Mouse (Mus musculus) cerebellum, postnatal 14 days (tissue): ENCODE measurements at regions not wholly inside any gene's neighbourhood (a gene's known extent, or its start where the extent isn't known, plus 50 kb on each side); places are given as distances from the start of the nearest gene placed in this dataset.

Experiments
- DNase-seq, 2 experiments: peaks; one replicate each; pipeline ENCODE4 v3.0.0; 2021; ENCODE audit warnings: mixed read lengths in 2 of 2

DNA sequence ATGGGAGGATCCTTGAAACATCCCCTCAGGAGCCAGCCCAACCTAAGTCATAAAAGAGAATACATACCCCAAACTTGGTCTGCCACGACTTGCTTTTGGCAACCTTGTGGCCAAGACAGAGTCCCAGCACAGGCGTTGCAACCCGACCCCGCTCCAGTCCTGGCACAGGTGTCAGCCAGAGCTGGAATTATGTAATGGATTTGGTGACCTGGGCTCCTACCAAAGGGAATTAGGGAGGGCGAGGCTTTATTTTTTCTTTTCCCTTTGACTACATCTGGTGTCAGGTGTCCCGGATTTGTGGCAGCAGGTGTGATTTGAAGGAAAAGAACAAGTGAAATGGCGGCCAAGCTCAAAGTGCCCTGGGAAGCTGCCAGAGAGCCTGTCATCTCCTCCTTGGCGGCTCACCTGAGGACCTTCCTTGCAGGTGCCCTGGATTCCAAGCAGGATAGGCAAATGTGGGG is 212.9 kb downstream of the Mef2c start:
- peak; percentile 94 to 95 for DNase-seq

DNA sequence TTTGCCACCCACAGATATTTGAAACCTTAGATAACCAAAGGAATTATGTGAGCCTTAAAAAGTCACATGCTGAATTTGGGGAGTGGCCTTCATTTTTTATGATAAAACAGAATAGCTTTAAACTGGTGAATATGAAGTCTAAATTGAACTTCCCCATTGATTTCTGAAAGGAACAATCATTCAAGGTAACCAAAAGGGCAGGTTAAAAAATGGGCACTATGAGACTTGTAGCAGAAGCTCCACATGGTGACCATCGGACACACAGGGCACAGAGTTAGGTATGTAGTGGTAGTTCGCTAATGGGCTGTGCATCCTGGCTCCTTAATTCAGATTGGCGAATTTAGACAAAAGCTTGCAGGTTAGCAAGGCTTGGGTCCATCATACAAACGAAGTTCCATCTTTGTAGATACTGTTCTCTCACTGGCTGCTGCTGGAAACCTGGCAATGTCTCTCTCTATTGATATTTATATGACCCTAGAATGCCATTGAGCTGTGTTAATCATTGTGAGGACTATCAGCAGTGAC is 213.9 kb downstream of the Mef2c start:
- peak in 1 of 2 experiments; percentile 53 for DNase-seq

DNA sequence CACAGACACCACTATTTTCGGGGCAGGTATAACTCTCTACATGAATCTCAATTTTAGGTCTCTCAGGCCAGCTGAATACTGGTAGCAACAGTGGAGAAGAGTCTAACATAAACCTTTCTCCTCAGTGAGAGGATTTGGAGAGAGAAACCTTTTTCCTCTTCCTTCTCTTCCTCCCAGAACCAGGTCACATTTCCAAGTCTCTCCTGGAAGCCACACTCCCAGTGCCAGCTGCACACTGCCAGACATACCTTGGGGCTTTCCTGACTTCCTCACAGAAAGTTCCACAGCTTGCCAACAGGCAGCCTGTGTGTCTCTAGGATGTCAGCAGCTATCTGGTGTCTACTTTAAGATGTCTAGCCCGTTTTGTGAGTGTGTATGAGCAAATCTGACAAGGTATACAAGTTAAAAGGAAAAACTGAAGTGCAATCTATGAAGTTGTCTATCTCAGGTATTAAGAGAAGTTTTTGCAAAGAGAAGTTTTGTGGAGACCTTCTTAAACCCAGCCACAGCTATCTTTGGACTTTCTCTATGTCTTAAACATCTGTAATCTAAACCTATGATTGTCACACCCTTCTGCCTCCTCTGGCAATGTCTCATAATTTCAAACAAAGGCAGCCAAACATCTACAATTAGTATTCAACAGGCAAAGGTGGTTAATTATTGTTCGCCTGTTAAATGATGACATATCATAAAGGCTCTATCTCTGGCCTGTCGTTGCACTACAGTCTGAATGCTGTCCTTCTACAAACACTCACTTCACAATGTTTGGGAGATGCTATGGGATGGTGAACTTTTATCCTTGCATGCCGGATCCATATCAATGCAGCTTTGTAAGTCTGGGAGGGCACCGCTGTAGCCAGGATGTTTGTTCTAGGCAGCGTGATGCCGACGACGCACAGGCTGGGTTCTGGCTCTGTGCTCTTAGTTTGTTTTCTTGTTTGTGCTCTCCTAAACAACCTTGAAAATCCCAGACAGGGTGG is 214.9 kb downstream of the Mef2c start:
- DNase-seq: peak; percentile 61 to 81

DNA sequence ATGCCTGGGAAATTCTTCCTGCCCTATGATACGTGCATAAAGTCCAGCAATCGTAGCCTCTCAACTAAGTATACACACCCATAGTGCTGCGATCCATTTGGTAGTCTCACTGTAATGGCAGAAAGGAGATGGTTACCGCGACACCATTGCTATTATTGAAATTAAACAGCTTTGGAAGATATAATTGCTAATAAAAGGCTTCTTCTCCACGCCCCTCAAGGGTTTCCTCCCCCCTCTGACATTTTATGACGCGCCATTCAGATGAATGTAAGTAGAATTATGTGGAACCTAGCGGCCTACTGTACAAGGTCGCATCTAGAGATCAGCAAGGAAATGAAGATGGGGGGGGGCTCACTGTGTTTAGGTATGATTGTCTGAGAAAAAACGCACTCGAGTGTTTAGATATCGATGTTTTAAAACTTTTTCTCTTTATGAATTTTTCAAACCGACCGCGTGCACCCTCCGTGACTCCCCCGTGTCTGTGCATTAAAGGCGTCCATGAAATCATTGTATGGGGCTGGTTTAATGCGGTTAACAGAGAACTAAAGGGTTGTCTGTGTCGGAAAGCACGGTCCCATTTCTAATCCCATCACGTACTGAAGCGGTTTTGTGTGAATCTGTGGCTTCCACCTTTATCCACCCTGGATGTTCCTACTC is 215.9 kb downstream of the Mef2c start:
- peak; percentile 44 to 70 for DNase-seq

DNA sequence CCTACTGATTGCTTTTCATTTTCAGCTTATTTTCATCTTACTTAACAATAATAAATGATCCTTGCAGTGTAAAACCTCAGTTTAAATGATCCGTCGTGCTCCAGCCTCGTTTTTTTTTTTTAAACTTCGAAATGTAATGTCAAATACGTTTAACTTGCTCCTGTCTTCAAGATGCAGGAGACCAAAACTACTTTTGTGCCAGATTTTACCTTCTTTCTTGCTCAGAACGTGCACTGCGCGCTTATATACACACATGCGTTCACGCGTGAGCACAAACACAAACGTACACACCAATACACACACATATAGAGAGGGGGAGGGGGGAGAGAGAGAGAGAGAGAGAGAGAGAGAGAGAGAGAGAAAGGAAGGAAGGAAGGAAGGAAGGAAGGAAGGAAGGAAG is 216.5 kb downstream of the Mef2c start:
- peak in 1 of 2 experiments; percentile 46 for DNase-seq

DNA sequence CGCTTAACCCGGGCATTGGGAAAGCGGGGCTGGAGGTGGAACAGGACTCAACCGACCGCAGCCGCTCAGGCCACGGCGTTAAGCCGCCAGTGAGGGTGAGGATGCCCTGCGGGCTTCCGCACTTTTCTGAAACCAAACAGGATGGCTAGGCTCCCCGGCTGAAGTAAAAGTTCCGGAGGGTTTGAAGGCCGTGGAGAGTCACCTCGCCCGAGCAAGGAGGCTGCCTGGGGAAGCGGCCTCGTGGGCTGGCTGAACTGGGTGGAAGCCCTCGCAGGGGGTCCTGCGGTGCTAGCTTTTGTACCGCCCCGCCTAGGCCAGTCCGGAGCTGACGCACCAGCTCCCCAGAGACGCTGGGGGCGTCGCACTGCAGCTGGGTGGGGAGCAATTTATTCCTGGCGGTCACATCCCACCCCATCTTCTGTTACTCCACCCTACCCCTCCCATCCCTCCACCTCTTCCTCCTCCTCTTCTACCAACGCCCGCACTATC is 217.1 kb downstream of the Mef2c start:
- peak; percentile 94 to 95 for DNase-seq

DNA sequence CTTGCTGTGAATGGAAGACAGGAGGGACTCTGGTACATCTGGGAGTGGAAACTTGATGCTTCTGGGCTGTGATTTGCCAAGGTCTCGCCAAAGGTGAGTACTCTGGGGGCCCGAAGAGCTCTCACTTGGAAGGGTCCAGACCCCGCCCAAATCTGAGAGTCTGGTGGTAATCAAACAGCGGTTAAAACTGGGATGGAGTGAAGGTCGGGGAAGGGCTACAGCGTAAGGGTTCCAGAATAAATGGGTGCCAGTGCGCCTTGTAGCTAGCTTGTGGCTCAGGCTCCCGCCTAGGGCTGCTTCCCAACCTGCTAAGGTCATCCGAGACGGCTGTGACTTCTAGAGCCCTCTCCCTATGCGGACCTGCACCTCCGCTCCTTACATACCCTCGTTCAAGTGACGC is 217.7 kb downstream of the Mef2c start:
- DNase-seq: peak; percentile 72 to 74

DNA sequence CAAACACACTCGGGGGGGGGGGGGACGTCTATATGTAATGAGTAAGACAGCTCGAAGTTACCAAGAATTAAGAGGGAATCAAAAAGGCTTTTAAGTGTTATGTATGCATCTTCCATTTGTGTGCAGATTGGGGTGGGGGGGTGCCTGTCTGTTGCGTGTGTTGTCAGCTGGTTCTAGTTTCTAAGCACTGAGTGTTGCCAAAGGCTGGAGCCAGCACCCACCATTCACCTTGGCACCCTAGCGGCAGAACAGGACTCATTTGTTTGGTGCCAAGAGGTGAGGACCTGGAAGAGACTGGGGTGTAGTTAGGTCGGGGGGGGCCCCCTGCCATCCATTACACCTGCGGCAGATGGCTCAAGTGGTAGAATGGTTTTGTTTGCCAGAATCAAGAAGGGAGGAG is 218.4 kb downstream of the Mef2c start:
- DNase-seq: peak; percentile 90 to 94

DNA sequence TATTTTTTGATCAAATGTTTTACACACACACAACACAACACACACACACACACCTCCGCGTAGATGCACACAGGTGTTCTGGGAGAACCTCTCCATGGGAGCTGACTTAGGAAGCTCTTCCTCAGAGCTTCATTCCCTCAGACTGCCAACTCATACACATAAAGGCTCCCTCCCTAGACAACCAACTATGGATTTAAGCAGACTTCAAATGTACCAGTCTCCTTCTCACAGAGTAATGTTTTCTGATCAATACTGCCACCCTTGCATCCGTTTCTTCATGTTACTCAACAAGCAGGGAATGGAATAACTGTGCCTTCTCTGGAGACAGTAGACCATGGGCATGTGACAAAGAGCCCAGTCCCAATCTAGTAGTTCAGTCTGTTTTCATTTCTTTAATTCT is 219.0 kb downstream of the Mef2c start:
- no peak for DNase-seq

DNA sequence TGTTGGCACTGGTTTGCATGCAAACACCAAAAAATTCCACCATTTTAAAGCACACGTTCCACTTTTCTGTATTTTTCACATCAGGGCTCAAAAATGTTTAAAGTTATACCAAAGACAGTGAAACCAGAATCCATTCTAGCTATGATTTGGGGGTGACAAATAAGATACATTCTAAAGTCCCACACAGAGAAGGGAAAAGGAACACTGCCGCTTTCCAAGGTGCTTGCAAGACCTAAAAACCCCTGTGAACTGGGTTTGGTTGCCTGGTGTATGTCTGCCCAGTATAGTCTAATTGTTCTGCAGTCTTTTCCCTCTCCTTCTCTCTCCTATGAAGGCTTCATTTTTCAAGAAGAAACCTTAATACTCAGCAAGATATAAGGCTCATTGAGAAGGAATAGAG is 219.6 kb downstream of the Mef2c start:
- DNase-seq: peak; percentile 35 to 50

DNA sequence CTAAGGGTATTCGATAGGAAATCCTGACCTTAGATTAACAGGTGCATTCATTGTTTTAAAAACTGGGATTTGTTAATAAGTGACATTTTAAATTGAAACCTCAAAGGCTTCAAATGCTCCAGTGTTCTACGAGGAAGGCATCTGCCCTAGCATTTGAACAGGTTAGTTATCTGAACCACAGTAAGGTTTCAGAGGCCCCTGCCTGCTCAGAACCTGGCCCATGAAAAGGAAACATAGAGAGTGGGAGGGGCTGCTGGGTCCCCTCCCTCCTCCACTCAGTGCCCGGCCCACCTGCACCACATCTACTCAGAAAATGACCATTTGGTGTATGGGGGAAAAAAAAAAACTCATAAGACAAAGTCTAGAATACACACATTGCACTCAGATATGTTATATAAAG is 220.4 kb downstream of the Mef2c start:
- peak; percentile 65 to 72 for DNase-seq

DNA sequence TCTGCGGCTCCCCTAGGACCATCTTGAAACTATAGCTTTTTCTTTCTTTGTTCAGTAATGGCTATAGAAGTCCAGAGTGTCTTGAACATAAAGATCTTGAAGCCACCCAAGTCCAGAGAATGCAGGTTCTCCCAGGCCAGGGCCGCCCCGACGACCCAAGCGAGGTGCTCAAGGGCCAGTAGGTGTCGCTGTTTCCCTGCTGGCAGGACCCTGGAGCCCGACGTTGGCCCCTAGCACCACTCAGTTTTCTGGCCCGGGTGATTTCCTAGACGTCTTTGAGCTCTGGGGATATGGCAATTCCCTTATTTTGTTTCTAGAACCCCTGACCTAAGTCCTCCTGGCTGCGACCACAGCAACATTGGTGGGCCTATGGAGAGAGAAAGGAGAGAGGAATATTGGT is 221.2 kb downstream of the Mef2c start:
- DNase-seq: peak; percentile 95 to 96

DNA sequence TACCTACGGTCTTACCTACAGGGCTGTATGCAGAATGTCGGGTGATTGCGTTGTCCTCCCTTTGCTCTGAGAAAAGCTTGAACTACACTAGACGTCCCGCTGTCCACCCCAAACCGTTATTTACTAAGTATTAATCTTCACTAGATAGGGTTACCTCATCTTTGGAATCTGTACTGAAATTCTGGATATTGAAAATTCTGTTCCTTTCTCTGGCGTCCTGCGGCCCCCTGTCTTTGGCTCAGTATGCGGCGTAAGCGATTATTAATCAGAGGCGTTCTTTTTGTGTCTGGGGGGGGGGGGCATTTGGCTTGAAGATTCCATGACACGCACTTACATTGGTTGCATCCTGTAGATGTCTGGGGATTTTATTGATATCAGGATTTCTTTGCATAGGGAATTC is 222.0 kb downstream of the Mef2c start:
- DNase-seq: peak; percentile 48 to 65

DNA sequence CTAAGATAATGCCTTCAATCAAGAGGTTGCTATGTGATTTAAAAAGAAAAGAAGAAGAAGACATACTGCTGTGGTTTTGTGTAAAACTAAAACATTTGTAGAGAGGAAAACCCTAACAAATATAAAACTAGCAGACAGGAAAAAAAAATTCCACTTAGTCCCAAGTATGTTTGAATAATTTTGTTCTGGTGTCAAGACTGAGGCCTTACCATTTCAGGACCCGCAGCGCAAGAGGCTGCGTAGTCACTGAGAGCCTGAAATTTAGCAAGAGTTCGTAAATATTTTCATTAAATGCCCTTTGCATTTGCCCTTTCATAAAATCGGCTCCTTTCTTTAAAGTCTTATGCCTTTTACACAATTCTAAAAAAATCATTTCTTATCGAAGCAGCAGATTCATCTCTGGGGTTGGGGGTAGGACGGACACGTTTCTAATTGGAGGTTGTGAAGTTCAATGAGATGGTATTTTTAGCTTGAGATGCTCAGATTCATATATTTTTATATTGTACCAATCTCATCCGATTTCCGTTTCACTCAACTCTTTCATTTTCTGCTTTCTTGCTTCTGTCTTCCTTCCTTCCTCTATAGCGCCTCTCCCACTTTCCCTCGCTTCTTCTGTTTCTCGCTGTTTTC is 222.6 kb downstream of the Mef2c start:
- DNase-seq: peak in 1 of 2 experiments; percentile 38

DNA sequence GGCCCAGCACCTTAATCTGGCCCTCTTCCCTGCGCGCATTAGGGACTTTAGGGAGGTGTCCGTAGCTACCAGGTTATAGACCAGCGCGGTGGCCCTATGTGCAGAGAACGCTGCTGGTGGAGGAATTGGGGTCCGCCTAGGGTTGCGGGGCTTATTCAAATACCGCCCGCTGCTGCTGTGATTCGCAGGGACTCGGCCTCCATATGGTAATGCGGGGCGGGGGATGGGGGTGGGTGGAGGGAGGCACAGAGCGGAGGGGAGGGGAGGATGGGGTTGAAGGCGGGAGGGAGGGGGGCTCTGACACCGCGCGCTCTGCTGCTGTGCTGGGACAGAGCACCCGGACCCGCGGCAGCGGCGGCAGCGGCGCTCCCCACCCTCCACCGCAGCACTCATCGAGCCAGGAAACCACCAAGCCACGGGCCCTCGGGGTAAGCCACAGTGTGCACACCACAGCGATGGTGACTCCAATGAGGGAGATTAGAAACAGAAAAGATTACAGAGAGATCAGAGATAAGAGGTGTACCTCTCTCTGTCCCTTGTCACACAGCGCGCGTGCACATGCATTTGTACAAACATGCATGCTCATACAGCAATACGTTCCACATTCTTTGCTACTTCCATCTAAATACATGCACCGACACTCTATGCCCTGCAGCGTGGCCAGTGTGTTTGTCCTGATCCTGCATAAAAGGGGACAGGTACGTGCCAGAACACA is 223.4 kb downstream of the Mef2c start:
- DNase-seq: peak; percentile 80

DNA sequence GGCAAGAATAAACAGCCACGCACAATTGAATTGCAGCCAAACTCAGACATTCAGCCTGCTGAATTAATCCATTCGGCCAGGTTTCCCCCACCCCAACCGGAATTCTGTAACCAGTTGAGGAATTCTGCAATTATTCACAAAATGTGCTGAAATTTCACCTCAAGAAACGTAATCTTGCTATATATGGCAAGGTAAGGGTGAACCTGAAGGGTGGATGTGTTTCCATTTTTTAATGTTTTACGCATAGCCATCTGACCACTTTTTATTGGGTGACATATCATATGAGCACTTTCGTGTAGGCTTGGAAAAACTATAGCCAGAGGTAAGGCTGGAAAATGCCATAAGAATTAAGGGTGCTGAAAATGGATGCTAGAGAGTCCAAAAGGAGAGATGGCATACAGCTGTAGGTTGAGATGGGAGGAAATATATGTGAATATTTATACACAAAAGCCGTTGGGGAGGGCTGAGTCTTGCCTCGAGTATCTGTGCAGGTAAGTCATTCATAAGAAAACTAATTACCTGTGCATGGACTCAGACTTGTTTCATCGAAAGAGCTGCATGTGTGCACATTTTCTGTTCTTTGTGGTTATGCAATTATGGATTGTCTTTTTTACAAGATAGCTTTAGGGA is 224.0 kb downstream of the Mef2c start:
- peak; percentile 31 to 57 for DNase-seq

DNA sequence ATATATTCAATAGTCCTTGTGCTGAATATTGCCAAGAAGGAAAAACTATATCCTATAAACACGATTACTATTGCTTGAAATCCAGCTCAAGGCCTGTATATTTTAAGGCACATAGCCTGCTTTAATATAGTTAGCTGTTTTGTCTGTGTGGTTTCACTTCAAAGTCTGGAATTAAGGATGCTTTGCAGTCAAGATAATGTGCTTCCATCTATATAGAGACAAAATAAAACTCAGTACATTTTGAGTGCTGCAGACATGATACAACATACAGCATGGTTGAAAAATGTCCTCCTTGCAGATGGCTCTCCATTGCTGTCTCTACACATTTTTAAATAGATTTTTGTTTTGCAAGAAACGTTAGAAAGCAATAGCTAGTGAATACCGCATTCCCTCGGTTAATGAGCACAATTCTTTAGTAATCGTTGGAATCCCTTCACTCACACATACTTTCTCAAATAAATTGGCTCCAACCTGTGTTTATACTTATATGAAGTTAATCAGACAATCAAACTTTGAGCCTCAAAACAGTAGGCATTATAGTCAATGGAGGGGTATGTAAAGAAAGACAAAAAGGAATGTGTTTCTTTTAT is 224.7 kb downstream of the Mef2c start:
- peak in 1 of 2 experiments; percentile 46 for DNase-seq

DNA sequence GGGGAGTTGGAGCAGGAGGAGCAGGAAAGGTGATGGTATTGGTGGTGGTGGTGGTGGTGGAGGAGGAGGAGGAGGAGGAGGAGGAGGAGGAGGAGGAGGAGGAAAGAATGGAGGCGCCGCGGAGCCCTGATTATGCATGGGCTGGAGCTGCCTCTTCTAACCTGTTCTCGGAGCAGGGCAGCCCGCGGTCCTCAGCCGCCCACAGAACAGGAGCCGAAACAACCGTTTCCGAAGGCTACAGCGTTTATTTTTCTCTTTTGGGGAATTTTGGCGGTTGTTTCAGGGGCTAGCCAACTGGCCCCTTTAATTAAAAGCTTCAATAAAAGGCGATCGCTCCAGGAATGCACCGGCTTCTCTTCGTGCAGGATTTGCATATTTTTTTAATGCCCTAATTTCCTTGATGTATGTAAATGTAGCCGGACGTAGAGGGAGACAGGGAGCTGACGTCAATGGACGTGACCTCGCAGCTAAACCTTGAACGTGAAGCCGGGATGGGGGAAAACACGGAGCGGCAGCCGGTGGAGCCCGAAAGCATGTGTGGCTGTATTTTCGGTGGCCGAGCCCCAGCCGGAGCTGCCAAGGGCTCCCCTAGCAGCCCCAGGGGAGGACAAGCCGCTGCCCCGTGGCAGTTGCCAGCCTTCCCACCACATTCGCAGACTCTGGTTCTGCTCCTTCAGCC is 225.6 kb downstream of the Mef2c start:
- DNase-seq: peak; percentile 85

DNA sequence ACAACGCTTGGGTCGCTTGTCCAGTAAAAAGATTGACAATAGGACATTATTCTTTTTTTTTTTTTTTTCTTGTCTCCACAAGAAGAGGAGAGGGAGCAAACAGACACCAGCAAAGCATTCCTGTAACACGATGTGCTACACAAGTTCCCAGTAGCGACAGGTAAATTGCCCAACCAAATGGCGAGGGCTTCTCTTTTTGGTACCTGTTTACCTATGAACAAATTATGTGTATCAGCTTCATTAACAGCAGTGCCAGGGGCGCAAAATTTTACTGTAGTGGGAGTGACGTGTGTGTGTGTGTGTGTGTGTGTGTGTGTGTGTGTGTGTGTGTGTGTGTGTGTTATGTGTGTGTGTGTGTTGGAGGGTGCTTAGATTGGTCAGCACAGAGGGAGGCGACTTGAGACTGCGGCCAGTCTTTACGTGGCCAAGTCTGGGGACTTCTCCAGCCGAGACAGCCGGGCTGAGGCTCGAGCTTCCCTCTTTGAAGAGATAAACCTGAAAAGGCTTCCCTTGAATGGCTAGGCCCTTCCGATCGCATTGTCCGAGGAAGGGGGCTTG is 226.4 kb downstream of the Mef2c start:
- peak in 1 of 2 experiments; percentile 78 for DNase-seq
